Mouse (Mus musculus): ENCODE measurements around the gene Cdcp2. TPM values are rescaled to one million over a fixed set of nuclear protein-coding genes. Genes with fewer than 3 reads are reported as not detected.

Gene Cdcp2
- polyA plus RNA-seq (2017; shearing (Covaris generic)): not detected

DNA sequence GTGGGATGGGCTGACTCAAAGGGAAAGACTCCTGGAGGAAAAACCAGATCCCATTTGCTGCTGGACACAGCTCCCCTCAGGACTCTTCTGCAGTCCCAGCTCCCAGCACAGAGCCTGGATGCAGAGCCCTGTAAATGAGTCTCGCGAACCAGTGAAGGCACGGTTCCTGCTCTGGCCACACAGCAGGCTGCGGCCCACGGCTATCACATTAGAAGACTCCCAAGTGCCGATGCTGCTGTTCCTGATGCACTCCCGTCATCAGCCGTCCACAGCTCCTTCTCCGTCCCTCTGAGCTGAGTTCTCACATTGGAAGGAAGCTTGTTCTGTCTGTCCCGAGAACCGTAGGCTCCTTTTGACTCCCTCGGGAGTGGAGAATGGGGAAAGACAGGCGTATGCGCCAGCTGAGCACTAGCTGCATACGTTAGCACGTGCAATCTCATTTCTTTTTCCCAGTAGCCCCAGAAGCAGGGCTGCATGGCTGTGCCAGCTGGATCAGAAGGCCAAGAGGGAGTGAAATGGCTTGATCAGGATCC lies at the start of gene Cdcp2:
Gene Cdcp2 (plus strand): TSS at position 51 of the 533 bp plus-strand sequence.

DNA sequence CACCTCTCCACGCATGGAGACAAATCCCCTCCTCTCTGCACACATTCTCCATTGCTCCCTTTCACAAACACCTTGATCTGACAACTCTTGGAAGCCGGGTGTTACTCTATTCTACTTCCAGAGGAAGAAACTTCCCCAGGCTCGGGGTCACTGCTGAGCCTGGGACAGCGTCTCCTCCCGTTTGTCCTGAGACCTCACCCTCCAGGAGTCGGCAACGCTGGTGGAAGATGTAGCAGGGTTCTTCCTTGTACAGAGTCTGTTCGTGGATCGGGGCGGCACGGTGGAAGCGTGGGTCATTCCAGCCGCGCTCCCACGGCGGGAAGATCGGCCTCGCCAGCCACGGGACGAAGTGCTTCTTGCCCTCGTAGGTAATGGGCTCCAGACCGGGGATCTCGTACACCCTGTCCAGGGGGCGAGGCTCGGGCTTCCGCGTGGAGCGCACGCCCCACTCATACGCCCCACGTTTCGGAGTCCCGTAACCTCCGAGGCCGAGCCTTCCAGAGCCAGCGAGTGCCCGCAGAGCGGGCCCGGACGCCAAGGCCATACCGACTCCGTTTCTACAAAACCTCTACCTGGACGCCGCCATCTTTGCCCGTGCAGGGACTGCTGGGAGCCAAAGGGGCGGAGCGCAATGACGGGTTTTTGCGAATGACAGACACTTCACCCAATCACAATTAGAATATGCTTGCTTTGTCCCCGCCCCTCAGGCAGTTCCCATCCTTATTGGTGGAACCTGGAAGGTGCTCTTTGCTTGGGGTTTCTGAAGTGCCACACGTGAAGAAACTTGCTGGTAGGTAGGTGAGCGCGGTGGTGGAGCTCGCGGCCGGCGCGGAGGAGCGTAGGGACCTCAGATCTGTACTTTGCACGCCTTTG lies 30.2 kb upstream of the Cdcp2 start, which contains the start of the genes Mrpl37 and Cyb5rl:
Gene Mrpl37 (minus strand): TSS at position 617 of the 873 bp plus-strand sequence.
Gene Cyb5rl (plus strand): TSS at position 737 of the 873 bp plus-strand sequence.

Other genes starting within 250 kb of the Cdcp2 start
- 23.0 TPM for gene Ssbp3, start 186.2 kb upstream of the Cdcp2 start, polyA plus RNA-seq (2017; shearing (Covaris generic))
- gene Mrpl37, start 30.0 kb upstream of the Cdcp2 start, polyA plus RNA-seq (2017; shearing (Covaris generic)): 75.7 TPM
- 12.5 TPM for gene Cyb5rl, start 29.9 kb upstream of the Cdcp2 start, polyA plus RNA-seq (2017; shearing (Covaris generic))
- 496 TPM for gene Tmem59, start 81.5 kb downstream of the Cdcp2 start, polyA plus RNA-seq (2017; shearing (Covaris generic))
- 24.7 TPM for gene Tceanc2, start 82.2 kb downstream of the Cdcp2 start, polyA plus RNA-seq (2017; shearing (Covaris generic))
- 0.27 TPM for gene Ldlrad1, start 112.3 kb downstream of the Cdcp2 start, polyA plus RNA-seq (2017; shearing (Covaris generic))
- gene Lrrc42, start 156.6 kb downstream of the Cdcp2 start, polyA plus RNA-seq (2017; shearing (Covaris generic)): 27.6 TPM
- gene Hspb11, start 156.7 kb downstream of the Cdcp2 start, polyA plus RNA-seq (2017; shearing (Covaris generic)): 22.3 TPM
- gene Dio1, start 210.3 kb downstream of the Cdcp2 start, polyA plus RNA-seq (2017; shearing (Covaris generic)): not detected
- 112 TPM for gene Yipf1, start 217.5 kb downstream of the Cdcp2 start, polyA plus RNA-seq (2017; shearing (Covaris generic))

All from inflammation-experienced regulatory T-cells, adult 16 weeks (primary cell).